Mouse (Mus musculus) limb, embryonic 13.5 days (tissue): ENCODE results near the gene Pam. TPM values are rescaled to one million over a fixed set of nuclear protein-coding genes. Genes with fewer than 3 reads are reported as not detected.
"Not testable (repeated sequence)": the region's sequence is repeated elsewhere in the genome, so short reads cannot be mapped to it uniquely, and the experiment has no call there.

ENCODE experiments used
- ATAC-seq: fragments of 200-750 bp; cut with Nextera tagmentation; 2 replicates; pipeline ENCODE4 v1.8.0; 2017; ENCODE audit warnings: low read depth, moderate number of reproducible peaks, moderate TSS enrichment; ENCODE audit not compliant: low FRiP score
- H3K27ac ChIP-seq: fragments of 300-500 bp; sonication (generic); 2 replicates; pipeline ENCODE4 v1.5.1; 2015; ENCODE audit warnings: inconsistent platforms, mild to moderate bottlenecking, moderate library complexity
- H3K27me3 ChIP-seq: fragments of 300-500 bp; sonication (generic); 2 replicates; pipeline ENCODE4 v1.6.1; 2015; ENCODE audit warnings: mild to moderate bottlenecking, inconsistent platforms
- H3K36me3 ChIP-seq: fragments of 300-500 bp; sonication (generic); 2 replicates; pipeline ENCODE4 v1.6.1; 2015; ENCODE audit warnings: inconsistent platforms, mild to moderate bottlenecking, moderate library complexity
- H3K4me1 ChIP-seq: fragments of 300-500 bp; sonication (generic); 2 replicates; pipeline ENCODE4 v1.6.1; 2015; ENCODE audit warnings: inconsistent platforms
- H3K4me2 ChIP-seq: fragments of 300-500 bp; sonication (generic); replicated peaks from 2 replicates; pipeline ENCODE4 v1.6.1; 2015; ENCODE audit warnings: inconsistent platforms, mild to moderate bottlenecking, moderate library complexity
- H3K4me3 ChIP-seq: fragments of 300-500 bp; sonication (generic); 2 replicates; pipeline ENCODE4 v1.5.1; 2015; ENCODE audit warnings: moderate library complexity, mild to moderate bottlenecking, inconsistent platforms
- H3K9ac ChIP-seq: fragments of 300-500 bp; sonication (generic); 2 replicates; pipeline ENCODE4 v1.6.1; 2015; ENCODE audit warnings: mild to moderate bottlenecking, inconsistent platforms
- H3K9me3 ChIP-seq: fragments of 300-500 bp; sonication (generic); 2 replicates; pipeline ENCODE4 v1.6.1; 2016; ENCODE audit warnings: inconsistent platforms
- WGBS: fragments of 180-500 bp; shearing (Covaris S2); methylation state at CpG from one replicate; pipeline ENCODE4 v1.1.7; 2015; 5-methylcytosine and 5-hydroxymethylcytosine counted together
- polyA plus RNA-seq: library from polyadenylated mRNA; unstranded; fragments of >200 nt; fragmentation: Nextera tagmentation; extraction: Ambion mirVana; gene quantifications from 2 replicates; pipeline ENCODE4 v1.2.1, GENCODE M21; 2015

Gene Pam
- polyA plus RNA-seq, 1 experiment from 2014 or later, result 45.3 TPM

DNA sequence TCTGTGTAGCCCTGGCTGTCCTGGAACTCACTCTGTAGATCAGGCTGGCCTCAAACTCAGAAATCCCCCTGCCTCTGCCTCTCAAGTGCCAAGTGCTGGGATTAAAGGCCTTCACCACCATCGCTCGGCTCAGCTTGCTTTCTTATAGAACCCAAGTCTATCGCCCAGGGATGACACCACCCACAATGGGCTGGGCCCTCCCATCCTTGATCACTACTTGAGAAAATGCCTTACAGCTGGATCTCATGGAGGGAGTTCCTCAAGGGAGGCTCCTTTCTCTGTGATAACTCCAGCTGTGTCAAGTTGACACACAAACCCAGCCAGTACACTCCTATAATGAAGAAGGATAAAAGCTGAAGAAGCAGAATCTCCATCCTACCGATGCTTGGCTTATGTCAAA is 329.7 kb downstream of the Pam start:
- not testable (repeated sequence) for H3K9ac ChIP-seq, H3K27ac ChIP-seq, H3K27me3 ChIP-seq, ATAC-seq, H3K9me3 ChIP-seq, H3K36me3 ChIP-seq, H3K4me3 ChIP-seq, H3K4me2 ChIP-seq
- WGBS, result 78% methylated on average over 4 of the region's 4 CpGs
- peaks cover 16% of the 10 kb centered on the region for H3K4me1 ChIP-seq

DNA sequence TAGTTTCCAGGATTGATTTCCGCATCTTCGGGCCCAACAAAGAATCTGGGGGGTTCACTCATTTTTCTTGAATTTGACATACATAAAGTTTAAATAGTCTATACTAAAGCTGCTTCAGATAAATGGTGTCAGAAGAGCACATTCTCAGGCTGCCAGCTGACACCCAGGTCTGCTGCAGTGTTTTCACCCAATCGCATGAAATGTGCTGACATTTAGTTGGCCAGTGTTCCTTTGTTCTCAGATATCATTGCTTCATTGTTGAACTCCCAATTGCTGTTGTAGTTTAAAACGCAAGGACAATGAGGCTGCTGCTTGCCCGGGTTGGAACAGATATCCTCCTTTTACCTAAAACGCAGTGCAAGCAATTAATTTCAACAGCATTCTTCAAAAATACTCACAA is 334.0 kb downstream of the Pam start:
- no peaks in the 10 kb centered on the region for H3K27me3 ChIP-seq
- H3K9me3 ChIP-seq, result no peaks in the 10 kb centered on the region
- no peaks in the 10 kb centered on the region for H3K4me1 ChIP-seq
- H3K4me2 ChIP-seq, result no peak overlapping the region
- no peak overlapping the region for H3K27ac ChIP-seq
- H3K36me3 ChIP-seq, result peaks cover 8% of the 10 kb centered on the region; the same call in 1 of the 2 replicates
- H3K9ac ChIP-seq, result no peak overlapping the region
- no peak overlapping the region for H3K4me3 ChIP-seq
- WGBS, result 91% methylated on average over 6 of the region's 6 CpGs
- no peak for ATAC-seq

DNA sequence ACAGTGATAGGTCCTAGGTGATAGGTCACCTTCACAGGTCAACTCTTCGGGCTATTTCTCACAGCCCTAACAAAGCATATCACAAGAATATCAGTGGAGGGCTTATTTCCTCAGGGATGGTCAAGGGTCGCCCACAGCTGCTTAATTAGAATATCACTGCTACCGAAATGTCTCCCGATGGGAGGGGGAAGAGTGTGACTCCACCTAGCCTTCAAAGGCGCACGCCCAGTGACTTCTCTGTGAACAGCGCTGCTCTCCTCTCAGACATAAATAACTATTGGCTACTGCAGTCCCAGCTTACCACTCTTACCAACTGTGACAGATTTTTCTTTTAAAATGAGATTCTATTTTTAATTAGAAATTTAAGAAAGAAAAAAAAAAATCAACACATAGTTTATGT is 334.8 kb downstream of the Pam start:
- Histone ChIP-seq H3K27ac (no peak overlapping the region), H3K27me3 (no peaks in the 10 kb centered on the region), H3K9ac (no peak overlapping the region), H3K36me3 (peaks cover 10% of the 10 kb centered on the region), H3K4me3 (no peak overlapping the region), H3K4me1 (no peaks in the 10 kb centered on the region), H3K9me3 (no peaks in the 10 kb centered on the region), H3K4me2 (no peak overlapping the region)
- 88% methylated on average over 7 of the region's 7 CpGs for WGBS
- no peak for ATAC-seq

DNA sequence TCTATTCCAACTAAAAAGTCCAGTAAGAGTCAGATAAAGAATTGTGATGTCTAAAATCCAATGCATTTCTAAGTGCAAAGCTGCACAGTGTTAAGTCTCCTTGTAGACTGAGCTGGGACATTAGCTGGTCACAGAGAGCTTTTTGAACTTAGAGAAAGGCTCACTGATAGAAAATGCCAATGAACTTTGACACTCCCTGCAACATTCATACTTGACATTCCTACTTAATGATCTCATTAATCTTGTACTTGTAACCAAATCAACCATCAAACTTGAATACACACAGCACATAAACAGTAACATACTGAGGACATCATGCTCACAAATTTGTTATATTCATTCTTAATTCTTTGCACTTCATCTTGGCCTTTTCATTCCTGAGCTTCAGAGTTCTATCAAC is 335.6 kb downstream of the Pam start:
- H3K4me2 ChIP-seq, result no peak overlapping the region
- H3K9me3 ChIP-seq, result no peaks in the 10 kb centered on the region
- H3K4me1 ChIP-seq, result no peaks in the 10 kb centered on the region
- H3K27me3 ChIP-seq, result no peaks in the 10 kb centered on the region
- H3K4me3 ChIP-seq, result no peak overlapping the region
- ATAC-seq, result no peak
- peaks cover 18% of the 10 kb centered on the region for H3K36me3 ChIP-seq
- no peak overlapping the region for H3K27ac ChIP-seq
- H3K9ac ChIP-seq, result no peak overlapping the region

DNA sequence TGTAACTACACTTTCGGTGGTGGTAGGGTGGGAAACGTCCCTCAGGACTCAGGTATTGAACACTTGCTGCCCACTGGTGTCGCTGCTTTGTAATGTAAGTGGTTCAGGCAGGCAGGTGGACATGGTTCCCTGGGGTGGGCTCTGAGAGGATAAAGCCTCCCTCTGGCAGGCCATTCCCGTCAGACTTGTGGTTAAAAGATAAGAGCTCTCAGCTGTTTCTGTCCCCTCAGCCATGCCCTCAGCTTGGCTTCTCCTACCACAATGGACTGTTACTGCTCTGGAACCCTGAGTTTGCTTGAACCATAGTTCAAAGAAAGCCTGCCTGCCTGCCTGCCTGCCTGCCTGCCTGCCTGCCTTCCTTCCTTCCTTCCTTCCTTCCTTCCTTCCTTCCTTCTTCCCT is 341.1 kb downstream of the Pam start:
- Histone ChIP-seq H3K4me2 (no peak overlapping the region), H3K4me1 (no peaks in the 10 kb centered on the region), H3K9me3 (no peaks in the 10 kb centered on the region), H3K27me3 (no peaks in the 10 kb centered on the region), H3K36me3 (peaks cover 38% of the 10 kb centered on the region), H3K27ac (no peak overlapping the region), H3K9ac (no peak overlapping the region), H3K4me3 (no peak overlapping the region)
- 81% methylated on average over 4 of the region's 4 CpGs for WGBS
- ATAC-seq, result no peak

DNA sequence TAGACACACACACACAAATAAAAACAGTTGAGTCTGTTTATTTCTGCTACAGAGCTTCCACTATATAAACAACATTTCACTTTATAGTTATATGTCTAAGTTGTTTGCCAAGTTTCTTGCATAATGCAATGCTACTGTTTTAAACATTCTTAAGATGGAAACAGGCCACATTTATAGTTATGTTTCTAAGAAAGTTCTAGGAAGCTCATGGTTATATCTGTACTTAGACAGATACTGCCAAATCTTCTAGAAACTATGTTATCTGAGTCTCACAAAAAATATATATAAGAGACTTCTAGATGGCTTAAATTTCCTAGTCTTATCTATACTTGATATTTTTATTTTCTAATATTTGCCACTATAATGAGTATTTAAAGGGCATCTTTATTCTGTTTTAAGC is 342.2 kb downstream of the Pam start:
- Histone ChIP-seq H3K4me3 (no peak overlapping the region), H3K9ac (no peak overlapping the region), H3K27ac (no peak overlapping the region), H3K9me3 (no peaks in the 10 kb centered on the region), H3K4me1 (no peaks in the 10 kb centered on the region), H3K27me3 (no peaks in the 10 kb centered on the region), H3K36me3 (peaks cover 43% of the 10 kb centered on the region), H3K4me2 (no peak overlapping the region)
- ATAC-seq, result no peak

DNA sequence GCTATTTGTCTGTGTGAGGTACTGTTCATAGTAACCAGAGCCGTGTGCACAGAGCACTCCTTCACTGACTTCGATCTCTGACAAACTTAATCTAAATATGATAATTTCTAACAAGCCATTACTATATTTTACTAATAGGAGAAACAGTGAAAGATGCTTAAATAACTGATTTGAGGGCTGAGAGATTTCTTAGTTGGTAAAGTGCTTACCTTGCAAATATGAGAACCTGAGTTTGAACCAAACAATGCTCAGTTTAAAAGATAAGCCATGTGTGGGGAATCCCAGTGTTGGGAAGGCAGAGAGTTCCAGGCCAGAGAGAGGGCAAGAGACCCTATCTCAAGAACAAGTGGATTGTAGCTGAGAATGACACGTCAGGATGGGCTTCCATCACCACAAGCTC is 347.3 kb downstream of the Pam start:
- Histone ChIP-seq H3K4me3 (no peak overlapping the region), H3K27ac (no peak overlapping the region), H3K9ac (no peak overlapping the region), H3K36me3 (peaks cover 51% of the 10 kb centered on the region), H3K9me3 (no peaks in the 10 kb centered on the region), H3K4me2 (no peak overlapping the region), H3K4me1 (no peaks in the 10 kb centered on the region), H3K27me3 (no peaks in the 10 kb centered on the region)
- no peak for ATAC-seq
- 88% methylated on average over 3 of the region's 3 CpGs for WGBS

DNA sequence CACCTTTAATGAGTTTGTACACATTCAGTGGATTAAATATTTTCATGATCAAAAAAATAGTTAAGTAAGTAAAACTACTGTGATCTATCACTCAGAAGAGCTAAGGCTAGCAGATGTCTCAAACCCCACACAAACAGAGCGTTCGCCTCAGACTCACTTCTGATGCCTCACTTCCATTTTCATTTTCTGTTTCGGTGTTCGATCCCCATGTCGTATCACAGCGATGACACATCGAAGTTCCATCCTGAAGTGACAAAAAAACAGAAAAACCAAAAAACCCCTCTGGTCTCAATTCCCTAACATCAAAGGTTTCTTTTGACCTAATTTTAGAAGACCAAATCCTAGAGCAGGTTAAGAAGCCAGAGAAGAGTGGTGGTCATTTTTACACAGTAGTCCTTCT is 349.2 kb downstream of the Pam start:
- H3K9me3 ChIP-seq, result no peaks in the 10 kb centered on the region
- ATAC-seq, result no peak
- no peak overlapping the region for H3K4me2 ChIP-seq
- no peak overlapping the region for H3K9ac ChIP-seq
- H3K27me3 ChIP-seq, result no peaks in the 10 kb centered on the region
- WGBS, result 97% methylated on average over 7 of the region's 7 CpGs
- H3K4me1 ChIP-seq, result no peaks in the 10 kb centered on the region
- peaks cover 50% of the 10 kb centered on the region for H3K36me3 ChIP-seq
- H3K27ac ChIP-seq, result no peak overlapping the region
- H3K4me3 ChIP-seq, result no peak overlapping the region

DNA sequence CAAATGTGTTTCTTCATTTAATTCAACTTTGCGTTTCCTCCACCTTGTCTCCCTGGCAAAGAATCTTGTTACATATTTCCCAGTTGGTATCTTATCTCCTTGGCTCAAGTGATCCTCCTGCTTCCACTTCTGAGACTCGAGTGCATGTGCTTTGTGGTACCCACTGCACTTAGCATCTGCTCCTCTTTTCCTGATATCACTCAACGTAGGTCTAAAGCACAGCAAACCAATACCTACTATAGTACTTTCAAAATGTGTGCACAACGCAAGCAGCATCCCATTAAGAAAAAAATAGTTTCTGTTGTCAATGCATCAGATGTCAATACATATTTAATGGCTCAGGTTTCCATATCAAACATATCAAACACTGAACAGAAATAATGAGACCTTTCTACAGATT is 349.7 kb downstream of the Pam start:
- H3K4me1 ChIP-seq, result no peaks in the 10 kb centered on the region
- no peak overlapping the region for H3K9ac ChIP-seq
- 90% methylated on average over 4 of the region's 4 CpGs for WGBS
- no peak for ATAC-seq
- peaks cover 50% of the 10 kb centered on the region for H3K36me3 ChIP-seq
- H3K27ac ChIP-seq, result no peak overlapping the region
- H3K27me3 ChIP-seq, result no peaks in the 10 kb centered on the region
- H3K4me2 ChIP-seq, result no peak overlapping the region
- no peak overlapping the region for H3K4me3 ChIP-seq
- no peaks in the 10 kb centered on the region for H3K9me3 ChIP-seq
